Mouse (Mus musculus) neural tube, embryonic 15.5 days (tissue): ENCODE measurements around the gene Vill. TPM values are rescaled to one million over a fixed set of nuclear protein-coding genes. Genes with fewer than 3 reads are reported as not detected.
A peak's percentile ranks its signal among the peaks of the same experiment; 100 is the strongest.

ENCODE experiments used
- ATAC-seq: fragments of 200-750 bp; cut with Nextera tagmentation; 2 replicates; pipeline ENCODE4 v1.8.0; 2017; ENCODE audit warnings: mild to moderate bottlenecking, moderate TSS enrichment, moderate library complexity; ENCODE audit not compliant: low FRiP score
- H3K27ac ChIP-seq: fragments of 300-500 bp; sonication (generic); replicated peaks from 2 replicates; pipeline ENCODE4 v1.5.1; 2015; ENCODE audit warnings: mild to moderate bottlenecking, inconsistent platforms
- H3K27me3 ChIP-seq: fragments of 300-500 bp; sonication (generic); replicated peaks from 2 replicates; pipeline ENCODE4 v1.6.1; 2015; ENCODE audit warnings: inconsistent platforms
- H3K36me3 ChIP-seq: fragments of 300-500 bp; sonication (generic); 2 replicates; pipeline ENCODE4 v1.6.1; 2015; ENCODE audit warnings: inconsistent platforms
- H3K4me1 ChIP-seq: fragments of 300-500 bp; sonication (generic); 2 replicates; pipeline ENCODE4 v1.6.1; 2015; ENCODE audit warnings: inconsistent platforms
- H3K4me2 ChIP-seq: fragments of 300-500 bp; sonication (generic); 2 replicates; pipeline ENCODE4 v1.6.1; 2015; ENCODE audit warnings: inconsistent platforms, mild to moderate bottlenecking, moderate library complexity
- H3K4me3 ChIP-seq: fragments of 300-500 bp; sonication (generic); replicated peaks from 2 replicates; pipeline ENCODE4 v1.5.1; 2015; ENCODE audit warnings: mild to moderate bottlenecking, inconsistent platforms
- H3K9ac ChIP-seq: fragments of 300-500 bp; sonication (generic); replicated peaks from 2 replicates; pipeline ENCODE4 v1.6.1; 2015; ENCODE audit warnings: mild to moderate bottlenecking, inconsistent platforms
- H3K9me3 ChIP-seq: fragments of 300-500 bp; sonication (generic); replicated peaks from 2 replicates; pipeline ENCODE4 v1.6.1; 2016; ENCODE audit warnings: inconsistent platforms
- WGBS: fragments of 180-500 bp; shearing (Covaris S2); methylation state at CpG from one replicate; pipeline ENCODE4 v1.1.7; 2015; ENCODE audit warnings: mixed read lengths; 5-methylcytosine and 5-hydroxymethylcytosine counted together
- polyA plus RNA-seq: library from polyadenylated mRNA; unstranded; fragments of >200 nt; fragmentation: Nextera tagmentation; extraction: Ambion mirVana; gene quantifications from 2 replicates; pipeline ENCODE4 v1.2.1, GENCODE M21; 2015

Vill gene
- 5.3 and 7.3 TPM in 2 replicates for polyA plus RNA-seq

DNA sequence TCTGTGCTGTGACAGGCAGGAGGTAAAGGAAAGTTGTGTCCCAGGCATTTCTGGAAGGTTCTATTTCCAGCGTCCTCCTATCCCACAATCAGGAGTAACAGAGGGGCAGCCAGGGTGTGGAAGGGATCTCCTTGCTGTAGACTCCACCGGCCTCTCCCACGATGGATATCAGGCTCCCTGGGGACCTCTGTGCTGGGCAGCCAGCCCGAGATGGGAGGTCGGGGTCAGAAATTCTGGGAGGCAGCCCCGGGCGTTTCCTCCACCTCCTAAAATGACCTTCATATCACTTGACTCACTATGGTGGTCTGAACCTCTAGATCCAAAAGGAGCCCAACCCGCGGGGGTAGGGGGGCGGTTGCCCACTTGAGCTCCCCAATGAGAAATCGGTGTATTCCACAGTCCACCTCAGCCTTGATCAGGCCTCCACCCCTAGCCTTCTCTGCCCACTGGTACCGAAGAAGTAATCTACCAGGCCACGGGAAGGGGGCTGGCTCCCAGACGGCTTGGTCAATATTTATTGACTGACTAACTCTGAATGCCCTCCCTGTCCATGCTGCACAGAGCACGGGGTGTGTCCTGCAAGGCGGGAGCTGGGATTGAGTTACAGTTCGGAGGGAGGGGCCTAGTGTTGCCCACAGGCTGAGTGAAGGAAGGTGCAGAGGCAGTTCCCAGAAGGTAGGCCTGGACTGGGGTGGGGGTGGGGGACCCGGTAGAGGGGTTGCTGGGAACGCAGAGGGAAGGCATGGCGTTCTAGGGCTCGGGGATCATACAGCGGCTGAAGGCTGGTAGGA lies at the start of gene Vill:
Gene Vill (plus strand): TSS at position 625 of the 791 bp plus-strand sequence.
- WGBS: 20% methylated on average over 22 of the region's 22 CpGs
- Histone ChIP-seq H3K4me1 (peaks cover 12% of the 10 kb centered on the region), H3K9ac (0 out of 2 replicates have a peak within 1 kb of the TSS, but pooled peaks have one; percentile 14), H3K36me3 (no peaks in the 10 kb centered on the region), H3K4me3 (peak within 1 kb of the TSS; percentile 22), H3K9me3 (no peaks in the 10 kb centered on the region), H3K27ac (no peak within 1 kb of the TSS), H3K4me2 (peak within 1 kb of the TSS; percentile 56), H3K27me3 (peaks cover 17% of the 10 kb centered on the region; the same call in 1 of the 2 replicates)
- peak; percentile 46; the same call in 1 of the 2 replicates for ATAC-seq

DNA sequence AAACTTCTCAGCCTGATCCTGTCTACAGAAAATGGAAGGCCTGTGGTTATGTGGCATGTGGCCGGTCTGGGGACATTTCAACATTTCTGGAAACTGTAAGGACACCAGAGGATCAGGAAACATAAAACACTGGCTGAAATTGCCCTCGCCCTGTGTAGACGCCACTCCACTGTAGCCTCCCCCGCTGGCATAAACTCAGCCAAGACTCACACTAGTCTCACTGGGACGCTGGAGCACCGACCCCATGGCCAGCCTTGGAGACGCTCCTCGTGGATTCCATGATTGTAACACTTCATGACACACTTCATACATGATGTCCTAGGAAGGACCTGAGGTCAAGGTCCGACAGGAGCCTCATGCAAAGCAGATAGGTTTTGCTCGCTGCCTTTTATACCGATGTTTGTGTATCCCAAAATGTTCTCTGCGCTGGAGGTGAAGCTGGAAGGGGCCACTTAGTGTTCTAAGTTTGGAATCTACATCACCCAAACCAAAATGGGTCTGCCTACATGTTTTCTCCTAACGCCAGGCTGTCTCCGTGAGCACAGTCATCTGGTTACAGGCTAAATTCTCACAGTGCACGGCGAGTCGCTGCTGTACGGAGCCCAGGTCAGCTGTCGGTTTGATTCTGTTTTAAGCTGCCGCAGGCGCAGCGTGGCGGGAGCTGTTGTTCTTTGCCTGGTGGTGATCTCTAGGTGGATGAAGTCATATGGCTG lies 48.4 kb upstream of the Vill start:
- Histone ChIP-seq H3K36me3 (no peaks in the 10 kb centered on the region), H3K9ac (no peak overlapping the region), H3K27me3 (no peaks in the 10 kb centered on the region), H3K9me3 (no peaks in the 10 kb centered on the region), H3K4me3 (no peak overlapping the region), H3K4me1 (peaks cover 20% of the 10 kb centered on the region; the same call in 1 of the 2 replicates), H3K27ac (no peak overlapping the region), H3K4me2 (no peak overlapping the region)
- ATAC-seq: no peak
- WGBS: 92% methylated on average over 23 of the region's 23 CpGs

DNA sequence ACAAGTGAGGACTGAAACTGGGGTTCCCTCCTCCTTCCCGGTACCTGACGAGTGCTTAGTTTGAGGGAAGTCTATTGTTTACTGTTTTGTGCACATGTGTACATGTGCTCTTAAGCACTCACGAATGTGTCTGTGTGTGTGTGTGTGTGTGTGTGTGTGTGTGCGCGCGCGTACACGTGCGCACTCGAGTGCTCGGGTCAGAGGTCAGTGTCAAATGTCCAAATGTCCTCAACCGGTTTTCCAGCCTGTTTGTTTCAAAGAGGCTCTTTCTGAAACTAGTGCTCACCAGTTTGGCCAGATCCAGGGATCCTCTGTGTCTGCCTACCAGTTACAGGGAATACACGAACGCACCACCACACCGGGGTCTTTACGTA lies 47.9 kb upstream of the Vill start:
- H3K4me3 ChIP-seq: no peak overlapping the region
- H3K36me3 ChIP-seq: no peaks in the 10 kb centered on the region
- H3K9me3 ChIP-seq: no peaks in the 10 kb centered on the region
- H3K9ac ChIP-seq: no peak overlapping the region
- no peak overlapping the region for H3K4me2 ChIP-seq
- ATAC-seq: no peak
- 95% methylated on average over 16 of the region's 16 CpGs for WGBS
- no peak overlapping the region for H3K27ac ChIP-seq
- H3K4me1 ChIP-seq: peaks cover 20% of the 10 kb centered on the region; the same call in 1 of the 2 replicates
- no peaks in the 10 kb centered on the region for H3K27me3 ChIP-seq

DNA sequence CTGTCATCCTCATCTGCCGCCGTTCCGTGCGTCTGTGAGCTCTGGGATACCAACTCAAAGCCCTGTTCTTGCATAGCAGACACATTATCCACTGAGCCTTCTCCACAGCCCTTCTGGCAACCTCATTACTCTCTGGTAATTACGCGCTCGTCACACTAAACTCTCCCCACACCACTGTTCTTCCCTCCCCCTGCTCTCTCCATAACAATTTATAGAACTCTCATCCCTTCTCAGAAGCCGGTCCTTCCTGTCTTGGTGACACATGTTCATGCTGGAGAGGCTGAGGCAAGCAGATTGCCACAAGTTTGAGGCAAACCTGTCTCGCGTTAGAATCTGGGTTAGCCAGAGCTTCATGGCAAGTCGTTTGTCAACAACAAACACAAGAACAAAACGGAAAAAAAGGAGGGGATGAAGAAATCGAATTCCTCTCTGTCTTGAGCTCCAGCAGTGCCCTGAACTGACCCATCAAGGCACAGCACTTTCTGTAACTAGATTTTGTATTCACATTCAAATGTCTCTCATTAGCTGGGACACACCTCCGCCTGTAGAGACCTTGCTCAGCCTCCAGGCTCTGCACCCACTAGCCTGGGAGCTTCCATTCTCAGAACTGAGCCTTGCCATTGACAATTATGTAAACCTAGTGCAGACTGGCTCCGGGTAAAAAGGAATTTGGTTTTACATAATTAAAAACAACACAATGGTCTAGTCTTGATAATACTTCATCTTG lies 47.1 kb upstream of the Vill start:
- no peak for ATAC-seq
- Histone ChIP-seq H3K9me3 (no peaks in the 10 kb centered on the region), H3K4me2 (no peak overlapping the region), H3K36me3 (no peaks in the 10 kb centered on the region), H3K9ac (no peak overlapping the region), H3K27ac (no peak overlapping the region), H3K4me3 (no peak overlapping the region), H3K27me3 (no peaks in the 10 kb centered on the region), H3K4me1 (peaks cover 20% of the 10 kb centered on the region; the same call in 1 of the 2 replicates)
- WGBS: 50% methylated on average over 15 of the region's 15 CpGs

DNA sequence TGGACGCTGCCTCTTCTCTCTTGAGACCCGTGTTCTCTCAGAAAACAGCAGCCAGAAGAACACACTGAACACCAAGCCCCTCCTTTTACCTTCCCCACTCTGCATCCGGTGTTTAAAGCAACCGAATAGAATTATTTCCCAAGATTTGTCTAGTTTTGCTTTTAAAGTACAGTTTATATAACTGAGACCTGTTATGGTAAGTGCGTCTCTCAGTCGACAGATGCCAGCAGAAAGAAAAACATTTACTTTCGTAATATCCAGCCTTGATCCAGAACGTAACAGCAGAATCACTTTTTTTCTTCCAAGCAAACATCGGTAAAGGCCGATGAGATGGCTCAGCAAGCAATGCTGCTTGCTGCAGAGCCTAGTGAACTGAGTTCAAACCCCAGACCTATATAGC lies 45.3 kb upstream of the Vill start:
- no peak for ATAC-seq
- Histone ChIP-seq H3K9ac (no peak overlapping the region), H3K4me1 (peaks cover 14% of the 10 kb centered on the region; the same call in 1 of the 2 replicates), H3K4me3 (no peak overlapping the region), H3K27ac (no peak overlapping the region), H3K27me3 (no peaks in the 10 kb centered on the region), H3K36me3 (0 out of 2 replicates have a peak, but pooled peaks cover 3% of the 10 kb centered on the region), H3K4me2 (no peak overlapping the region), H3K9me3 (no peaks in the 10 kb centered on the region)
- 91% methylated on average over 10 of the region's 10 CpGs for WGBS

DNA sequence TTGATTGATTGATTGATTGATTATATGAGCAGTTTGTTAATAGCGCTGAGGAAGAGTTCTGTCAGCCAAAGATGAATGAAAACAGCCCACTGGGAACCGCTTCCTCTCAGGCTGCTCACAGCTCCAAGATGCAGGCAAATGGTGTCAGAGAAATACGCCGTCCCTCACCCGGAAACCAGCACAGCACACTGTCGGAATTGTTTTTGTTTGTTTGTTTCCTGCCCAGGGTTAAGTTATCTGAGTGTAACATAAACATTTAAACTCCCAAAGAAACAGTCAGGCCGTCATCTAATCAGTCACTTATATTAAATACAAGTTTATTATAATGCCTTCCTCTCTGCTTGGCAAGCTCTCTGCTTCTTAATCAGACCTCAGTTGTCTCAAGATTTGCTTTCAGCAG lies 43.7 kb upstream of the Vill start:
- 51% methylated on average over 7 of the region's 7 CpGs for WGBS

DNA sequence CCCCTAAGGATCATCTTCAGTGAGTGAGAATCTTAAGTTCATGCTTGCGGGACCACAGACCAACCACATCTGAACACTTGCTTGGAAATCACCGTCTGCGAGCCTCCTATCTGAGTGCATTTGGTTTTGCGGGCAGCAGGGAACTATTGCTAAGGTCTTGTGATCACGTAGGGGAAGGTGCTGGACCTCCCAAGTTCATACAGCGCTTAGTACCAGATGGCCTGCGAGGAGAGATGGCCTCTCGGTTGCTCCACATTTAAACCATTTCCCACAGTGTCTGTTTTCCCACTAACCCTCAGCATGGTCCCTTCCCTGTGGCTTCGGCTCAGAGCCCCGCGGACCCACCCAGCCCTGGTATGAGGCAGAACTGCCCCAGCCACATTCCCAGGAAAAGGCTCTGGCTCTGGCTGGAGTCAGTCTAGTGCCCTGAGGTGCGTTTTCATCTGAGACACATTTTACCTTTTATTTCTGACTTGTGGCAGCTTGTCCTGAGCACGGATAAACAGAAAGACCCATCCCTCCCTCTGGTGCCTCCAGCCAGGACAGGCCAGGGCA lies 42.3 kb upstream of the Vill start:
- Histone ChIP-seq H3K27ac (no peak overlapping the region), H3K4me2 (no peak overlapping the region), H3K9me3 (no peaks in the 10 kb centered on the region), H3K27me3 (no peaks in the 10 kb centered on the region), H3K9ac (no peak overlapping the region), H3K4me3 (no peak overlapping the region), H3K36me3 (peaks cover 16% of the 10 kb centered on the region), H3K4me1 (peaks cover 11% of the 10 kb centered on the region; the same call in 1 of the 2 replicates)
- 85% methylated on average over 13 of the region's 13 CpGs for WGBS
- no peak for ATAC-seq

More for the DNA sequence above, 43.7 kb upstream of the Vill start:
- H3K9ac ChIP-seq: no peak overlapping the region
- H3K27ac ChIP-seq: no peak overlapping the region
- ATAC-seq: no peak
- peaks cover 8% of the 10 kb centered on the region; the same call in 1 of the 2 replicates for H3K36me3 ChIP-seq
- H3K9me3 ChIP-seq: no peaks in the 10 kb centered on the region
- H3K4me1 ChIP-seq: peaks cover 14% of the 10 kb centered on the region; the same call in 1 of the 2 replicates
- no peak overlapping the region for H3K4me3 ChIP-seq
- H3K27me3 ChIP-seq: no peaks in the 10 kb centered on the region
- no peak overlapping the region for H3K4me2 ChIP-seq

DNA sequence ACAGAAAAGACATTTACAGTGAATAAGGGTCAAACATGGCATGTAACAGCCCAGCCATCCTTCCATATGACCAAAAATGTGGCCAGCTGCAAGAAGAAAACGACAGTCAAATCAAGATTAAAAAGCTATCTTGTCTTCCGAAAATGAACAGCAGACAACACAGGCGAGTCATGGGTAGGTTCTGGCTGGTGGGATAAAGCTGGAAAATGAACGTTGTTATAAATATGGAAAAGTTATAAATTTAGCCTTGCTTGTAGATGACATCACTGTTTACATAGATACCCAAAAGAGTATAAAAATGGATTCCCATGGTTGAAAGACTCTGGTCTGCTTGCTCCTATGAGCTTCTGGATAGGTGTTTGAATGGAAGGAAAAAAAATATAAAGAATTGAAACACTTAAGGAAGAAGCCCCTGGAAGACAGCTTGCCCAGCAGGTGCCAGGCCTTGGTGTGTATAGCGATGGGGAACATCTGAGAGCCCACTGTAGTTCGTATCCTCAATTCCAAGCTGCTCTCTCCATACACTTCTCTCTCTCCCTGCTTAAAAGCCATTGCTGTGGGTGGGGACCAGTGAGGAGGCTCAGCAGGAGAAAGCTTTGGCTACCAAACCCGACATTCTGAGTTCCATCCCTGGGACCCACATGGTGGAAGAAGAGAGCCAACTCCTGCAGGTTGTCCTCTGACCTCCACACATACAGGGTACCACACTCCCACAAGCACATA lies 35.6 kb upstream of the Vill start:
- no peaks in the 10 kb centered on the region for H3K4me1 ChIP-seq
- H3K36me3 ChIP-seq: peaks cover 25% of the 10 kb centered on the region
- H3K27ac ChIP-seq: no peak overlapping the region
- no peak overlapping the region for H3K4me2 ChIP-seq
- ATAC-seq: no peak
- H3K9ac ChIP-seq: no peak overlapping the region
- no peaks in the 10 kb centered on the region for H3K9me3 ChIP-seq
- H3K27me3 ChIP-seq: no peaks in the 10 kb centered on the region
- WGBS: 88% methylated on average over 7 of the region's 7 CpGs
- H3K4me3 ChIP-seq: no peak overlapping the region

DNA sequence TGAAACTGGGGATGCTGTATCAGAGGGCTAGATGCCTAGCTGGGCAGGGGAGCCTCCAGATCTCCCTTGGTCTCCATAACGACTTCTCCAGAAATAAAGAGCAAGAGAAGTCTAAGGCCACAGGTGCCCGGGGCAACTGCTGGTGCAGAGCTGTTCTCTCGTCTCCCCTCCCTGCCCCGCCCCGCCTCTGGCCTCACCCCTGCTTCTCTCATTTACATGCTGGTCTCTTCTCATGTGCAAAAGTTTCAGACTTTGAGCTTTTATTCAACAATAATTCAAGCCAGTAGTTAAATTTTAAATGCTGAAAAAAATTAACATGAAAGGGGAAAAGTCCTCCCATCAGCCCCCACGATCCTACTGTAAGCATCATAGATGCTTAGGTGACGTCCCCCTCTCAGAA lies 30.8 kb upstream of the Vill start:
- Histone ChIP-seq H3K9ac (no peak overlapping the region), H3K4me3 (no peak overlapping the region), H3K9me3 (no peaks in the 10 kb centered on the region), H3K4me1 (0 out of 2 replicates have a peak, but pooled peaks cover 4% of the 10 kb centered on the region), H3K4me2 (no peak overlapping the region), H3K27me3 (no peaks in the 10 kb centered on the region), H3K36me3 (peaks cover 9% of the 10 kb centered on the region), H3K27ac (no peak overlapping the region)
- no peak for ATAC-seq
- 73% methylated on average over 7 of the region's 7 CpGs for WGBS

DNA sequence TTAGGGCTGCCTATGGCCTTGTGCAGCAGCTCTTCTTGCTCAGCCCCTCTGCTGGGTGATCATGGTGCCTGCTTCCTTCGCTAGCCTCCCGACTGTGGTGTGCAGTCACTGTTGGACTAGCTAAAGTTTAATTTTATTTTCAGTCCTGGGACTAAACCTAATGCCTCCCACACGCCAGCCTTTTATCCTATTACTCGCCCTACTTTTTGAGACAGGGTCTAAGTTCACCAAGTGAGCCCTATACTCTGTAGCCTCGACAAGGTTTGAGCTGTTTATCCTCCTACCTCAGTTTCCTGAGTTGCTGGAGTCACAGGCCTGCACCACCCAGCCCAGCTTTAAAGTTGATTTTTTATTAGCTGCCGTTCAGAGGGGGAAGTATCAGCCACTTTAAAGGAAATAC lies 27.3 kb upstream of the Vill start:
- ATAC-seq: no peak
- Histone ChIP-seq H3K9ac (no peak overlapping the region), H3K27me3 (no peaks in the 10 kb centered on the region), H3K36me3 (peaks cover 5% of the 10 kb centered on the region), H3K4me1 (0 out of 2 replicates have a peak, but pooled peaks cover 4% of the 10 kb centered on the region), H3K27ac (no peak overlapping the region; the same call in 1 of the 2 replicates), H3K9me3 (no peaks in the 10 kb centered on the region), H3K4me2 (no peak overlapping the region), H3K4me3 (no peak overlapping the region)
- WGBS: 84% methylated on average over 6 of the region's 6 CpGs
